Mouse (Mus musculus): ENCODE results near the gene Psmb11. TPM values are rescaled to one million over a fixed set of nuclear protein-coding genes. Genes with fewer than 3 reads are reported as not detected.

The Psmb11 gene
- polyA plus RNA-seq, 1 experiment from 2014 or later, result 0.01 TPM

GRCm38 (mm10) chr14:54634182-54634581, 12.9 kb downstream of the Psmb11 start:
- CTCF ChIA-PET, result no interaction called here
- no peak for TF ChIP-seq CTCF (IDR thresholded peaks at IDR 0.05)
- POLR2A ChIA-PET, result no interaction called here
- ATAC-seq (no peak), DNase-seq (ENCODE audit: low read depth, low spot score) (no peak)
- H3K27me3 ChIP-seq, result no peaks in the 10 kb centered on the region
- in situ Hi-C loops (cut with MboI; ENCODE audit: low pct_unique_long_range_greater_than_20kb), result no loop called here

GRCm38 (mm10) chr14:54636954-54637353, 15.7 kb downstream of the Psmb11 start:
- CTCF ChIA-PET, result interaction anchor here (0.8 to 2.2 kb wide), 5 partner anchors 11 to 109 kb away, joined by 3 to 18 read pairs (median 7); partner anchors contain the start of genes Psmb11 and Psmb5
- in situ Hi-C loops (cut with MboI; ENCODE audit: low pct_unique_long_range_greater_than_20kb), result loop anchor here (5.0 kb wide), 1 partner anchor 55 kb away; no protein-coding TSS in a partner anchor
- DNase-seq (ENCODE audit: low read depth, low spot score), result no peak
- no peaks in the 10 kb centered on the region for H3K27me3 ChIP-seq
- no peak for ATAC-seq
- POLR2A ChIA-PET, result no interaction called here
- no peak for TF ChIP-seq CTCF (IDR thresholded peaks at IDR 0.05)

GRCm38 (mm10) chr14:54638210-54638609, 17.0 kb downstream of the Psmb11 start:
- CTCF ChIA-PET, result interaction anchor here (0.6 to 2.2 kb wide), 6 partner anchors 12 to 110 kb away, joined by 3 to 18 read pairs (median 6); partner anchors contain the start of genes Psmb11 and Psmb5
- DNase-seq (ENCODE audit: low read depth, low spot score) (no peak), ATAC-seq (no peak)
- H3K27me3 ChIP-seq, result no peaks in the 10 kb centered on the region
- TF ChIP-seq CTCF (IDR thresholded peaks at IDR 0.05), result no peak
- in situ Hi-C loops (cut with MboI; ENCODE audit: low pct_unique_long_range_greater_than_20kb), result loop anchor here (5.0 kb wide), 1 partner anchor 56 kb away; no protein-coding TSS in a partner anchor
- POLR2A ChIA-PET, result no interaction called here

DNA sequence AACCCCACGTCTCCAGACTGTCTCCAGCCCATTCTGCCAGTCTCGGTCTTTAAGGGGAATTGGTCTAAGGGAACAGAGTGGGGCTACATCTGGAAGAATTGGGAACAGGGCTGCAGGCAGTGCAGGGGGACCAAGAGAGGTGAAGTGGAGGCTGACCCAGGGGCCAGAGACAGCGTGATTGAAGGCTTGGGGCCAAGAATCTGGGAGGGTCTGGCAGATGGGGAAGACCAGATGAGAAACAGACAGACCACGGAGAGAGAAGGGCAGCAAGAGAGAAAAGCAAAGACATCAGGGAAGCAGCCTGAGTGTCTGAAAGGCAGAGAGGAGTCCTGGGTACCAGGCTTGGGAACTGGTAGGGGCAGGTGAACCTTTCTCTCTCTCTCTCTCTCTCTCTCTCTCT, 18.9 kb downstream of the Psmb11 start:
- in situ Hi-C loops (cut with MboI; ENCODE audit: low pct_unique_long_range_greater_than_20kb), result loop anchor here (5.0 to 10.0 kb wide), 2 partner anchors 113 to 415 kb away; no protein-coding TSS in a partner anchor
- ATAC-seq (no peak), DNase-seq (ENCODE audit: low read depth, low spot score) (no peak)
- CTCF ChIA-PET, result interaction anchor here (1.7 kb wide), 1 partner anchor 112 kb away, joined by 9 read pairs; no protein-coding TSS in a partner anchor
- H3K27me3 ChIP-seq, result no peaks in the 10 kb centered on the region
- TF ChIP-seq CTCF (IDR thresholded peaks at IDR 0.05), result no peak
- POLR2A ChIA-PET, result no interaction called here

- CTCF ChIA-PET, result interaction anchor here (0.6 to 4.2 kb wide), 10 partner anchors 10 to 117 kb away, joined by 3 to 22 read pairs (median 4); partner anchors contain the start of gene Haus4
- POLR2A ChIA-PET, result no interaction called here
- in situ Hi-C loops (cut with MboI; ENCODE audit: low pct_unique_long_range_greater_than_20kb), result loop anchor here (5.0 to 10.0 kb wide), 2 partner anchors 114 to 416 kb away; no protein-coding TSS in a partner anchor
- H3K27me3 ChIP-seq, result no peaks in the 10 kb centered on the region
- ATAC-seq (peak; percentile 0), DNase-seq (ENCODE audit: low read depth, low spot score) (no peak)
- TF ChIP-seq CTCF (IDR thresholded peaks at IDR 0.05), result no peak
Observed at GRCm38 (mm10) chr14:54640946-54641304, 19.7 kb downstream of the Psmb11 start, which contains the start of gene Gm17606. Gene Gm17606 (plus strand): TSS chr14:54640952.

DNA sequence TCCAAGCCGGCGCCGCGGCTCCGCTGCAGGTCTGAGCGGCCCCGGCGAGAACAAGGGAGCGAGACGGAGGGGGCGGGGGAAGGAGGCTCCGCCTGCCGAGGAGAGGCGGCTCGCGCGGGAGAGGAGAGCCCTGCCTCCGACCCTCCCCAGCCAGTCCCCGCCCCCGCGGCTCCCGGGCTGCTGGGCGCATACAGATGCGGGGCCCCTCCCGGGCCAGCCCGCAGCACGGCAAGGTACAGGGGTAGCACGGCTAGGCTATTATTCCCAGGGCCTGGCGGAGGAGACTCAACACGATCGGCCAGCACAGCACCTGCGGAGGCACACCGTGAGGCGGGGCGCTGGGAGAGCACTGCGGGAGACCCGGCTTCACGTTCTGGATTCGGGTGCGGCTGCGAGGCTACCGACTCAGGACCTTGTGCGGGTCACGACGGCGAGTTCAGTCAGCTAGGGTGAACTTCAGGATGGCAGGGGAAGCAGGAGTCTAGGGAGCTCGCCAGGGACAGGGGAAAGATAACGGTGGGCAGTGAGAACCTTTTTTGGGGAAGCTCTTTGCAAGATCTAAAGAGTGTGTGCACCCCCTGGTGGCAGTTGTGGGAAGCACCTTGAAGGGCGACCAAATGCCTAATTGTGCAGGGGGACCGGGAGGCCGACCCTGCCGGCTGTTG, 20.2 kb downstream of the Psmb11 start, which contains the start of gene Cdh24:
Gene Cdh24, minus strand, starts transcription at position 60 of the 665 bp plus-strand sequence.
- no peaks in the 10 kb centered on the region for H3K27me3 ChIP-seq
- in situ Hi-C loops (cut with MboI; ENCODE audit: low pct_unique_long_range_greater_than_20kb), result loop anchor here (5.0 to 10.0 kb wide), 2 partner anchors 114 to 417 kb away; no protein-coding TSS in a partner anchor
- ATAC-seq (peak; percentile 80), DNase-seq (ENCODE audit: low read depth, low spot score) (no peak)
- TF ChIP-seq CTCF (IDR thresholded peaks at IDR 0.05), result no peak
- ChIA-PET CTCF (interaction anchor here (0.6 to 4.2 kb wide), 17 partner anchors 9 to 246 kb away, joined by 3 to 22 read pairs (median 4); partner anchors contain the start of gene Haus4), POLR2A (interaction anchor here (0.6 to 1.0 kb wide), 3 partner anchors 45 to 126 kb away, joined by 3 to 9 read pairs (median 3); partner anchors contain the start of gene Acin1)

DNA sequence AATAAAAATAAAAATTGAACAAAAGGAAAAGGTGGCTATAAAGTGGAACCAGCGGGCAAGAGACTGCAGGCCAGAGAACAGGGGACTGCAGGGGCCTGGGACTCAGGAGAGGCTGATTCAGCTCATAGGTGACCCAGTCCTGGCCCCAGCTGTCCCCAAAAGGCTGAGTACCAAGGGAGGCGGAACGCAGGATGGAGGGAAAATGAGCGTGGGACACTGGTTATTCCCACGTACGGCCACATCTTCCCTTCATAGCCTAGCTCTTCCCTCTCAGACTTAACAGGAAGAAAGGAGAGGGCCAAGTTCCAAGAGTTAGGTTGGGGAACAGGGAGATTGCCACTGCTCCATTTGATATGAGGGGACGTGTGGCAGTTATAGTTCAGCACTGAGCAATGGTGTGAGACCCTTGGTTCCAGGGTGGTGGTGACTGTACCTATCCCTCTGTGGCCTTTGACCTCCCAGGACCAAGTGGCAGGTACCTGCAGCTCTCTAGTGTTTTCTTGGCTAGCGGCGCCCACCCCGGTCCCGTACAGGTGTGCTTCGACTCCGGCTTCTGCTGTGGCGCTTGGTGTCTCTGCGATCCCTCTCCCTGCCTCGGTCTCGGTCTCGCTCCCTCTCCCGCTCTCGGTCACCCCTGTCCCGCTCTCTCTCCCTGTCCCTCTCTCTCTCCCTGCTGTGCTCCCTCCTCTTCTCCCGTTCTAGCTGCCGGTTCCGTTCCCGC, 21.2 kb downstream of the Psmb11 start:
- H3K27me3 ChIP-seq, result no peaks in the 10 kb centered on the region
- no peak for ATAC-seq
- in situ Hi-C loops (cut with MboI; ENCODE audit: low pct_unique_long_range_greater_than_20kb), result loop anchor here (5.0 to 10.0 kb wide), 2 partner anchors 115 to 418 kb away; no protein-coding TSS in a partner anchor
- ChIA-PET POLR2A (interaction anchor here (0.6 to 1.1 kb wide), 3 partner anchors 10 to 127 kb away, joined by 3 to 9 read pairs (median 3); partner anchors contain the start of gene Acin1), CTCF (interaction anchor here (0.8 to 4.2 kb wide), 15 partner anchors 8 to 245 kb away, joined by 3 to 22 read pairs (median 4); partner anchors contain the start of gene Haus4)
- DNase-seq (ENCODE audit: low read depth, low spot score), result no peak
- no peak for TF ChIP-seq CTCF (IDR thresholded peaks at IDR 0.05)

DNA sequence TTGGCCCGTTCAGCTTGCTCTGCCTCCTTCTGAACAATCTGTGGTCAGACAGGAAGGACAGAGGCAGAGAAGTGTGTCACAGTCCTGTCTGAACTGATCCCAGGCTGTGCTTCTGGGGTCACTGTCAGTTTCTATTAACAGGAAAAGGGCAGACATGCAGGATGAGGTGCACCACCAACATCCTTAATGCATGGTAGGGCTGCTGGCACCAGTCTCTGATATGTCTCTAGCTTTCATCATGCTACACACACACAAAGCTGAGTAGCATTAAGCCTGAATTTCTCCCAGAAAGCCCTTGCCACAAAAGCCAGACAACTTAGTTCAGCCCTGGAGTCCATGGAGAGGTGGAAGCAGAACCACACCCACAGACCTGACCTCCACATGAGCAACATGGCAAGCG, 21.8 kb downstream of the Psmb11 start:
- in situ Hi-C loops (cut with MboI; ENCODE audit: low pct_unique_long_range_greater_than_20kb), result loop anchor here (5.0 to 10.0 kb wide), 2 partner anchors 116 to 418 kb away; no protein-coding TSS in a partner anchor
- ChIA-PET POLR2A (interaction anchor here (1.1 kb wide), 1 partner anchor 9 kb away, joined by 3 read pairs; no protein-coding TSS in a partner anchor), CTCF (interaction anchor here (0.8 to 4.2 kb wide), 5 partner anchors 8 to 114 kb away, joined by 3 to 22 read pairs (median 3); no protein-coding TSS in a partner anchor)
- no peak for ATAC-seq
- DNase-seq (ENCODE audit: low read depth, low spot score), result no peak
- no peaks in the 10 kb centered on the region for H3K27me3 ChIP-seq
- no peak for TF ChIP-seq CTCF (IDR thresholded peaks at IDR 0.05)

- in situ Hi-C loops (cut with MboI; ENCODE audit: low pct_unique_long_range_greater_than_20kb), result loop anchor here (5.0 to 10.0 kb wide), 2 partner anchors 117 to 419 kb away; no protein-coding TSS in a partner anchor
- no peaks in the 10 kb centered on the region for H3K27me3 ChIP-seq
- CTCF ChIA-PET, result interaction anchor here (0.8 to 4.2 kb wide), 4 partner anchors 61 to 115 kb away, joined by 3 to 22 read pairs (median 3); no protein-coding TSS in a partner anchor
- POLR2A ChIA-PET, result interaction anchor here (0.6 kb wide), 1 partner anchor 82 kb away, joined by 3 read pairs; no protein-coding TSS in a partner anchor
- DNase-seq (ENCODE audit: low read depth, low spot score), result no peak
- peak; percentile 42 for ATAC-seq
- no peak for TF ChIP-seq CTCF (IDR thresholded peaks at IDR 0.05)
Observed at GRCm38 (mm10) chr14:54644294-54644693, 23.1 kb downstream of the Psmb11 start.

- H3K27me3 ChIP-seq, result no peaks in the 10 kb centered on the region
- ChIA-PET CTCF (interaction anchor here (1.0 to 1.4 kb wide), 3 partner anchors 41 to 94 kb away, joined by 3 read pairs; no protein-coding TSS in a partner anchor), POLR2A (no interaction called here)
- no peak for TF ChIP-seq CTCF (IDR thresholded peaks at IDR 0.05)
- in situ Hi-C loops (cut with MboI; ENCODE audit: low pct_unique_long_range_greater_than_20kb), result loop anchor here (10.0 kb wide), 1 partner anchor 422 kb away; no protein-coding TSS in a partner anchor
- ATAC-seq (no peak), DNase-seq (ENCODE audit: low read depth, low spot score) (no peak)
Observed at GRCm38 (mm10) chr14:54646455-54646854, 25.2 kb downstream of the Psmb11 start.

Measured in Patski (cell line).